27 mouse cellular contexts compared by ENCODE assay signal in genomic region chr12:8336601-8337285, GRCm38 (mm10). TPM values are rescaled to one million over a fixed set of nuclear protein-coding genes. Genes with fewer than 3 reads are reported as not detected.
DNase-seq lines count a peak whose midpoint lies in the region; ATAC-seq lines count a peak whose summit lies in the region.
"Had no signal": no experiment of that assay in that cellular context is flagged by ENCODE, and none has a peak within 500 bp of the region (broad histone marks: within the 10 kb centered on the region; RNA-seq: fewer than 3 reads in every experiment).

No protein-coding gene starts in this region.

- no peak overlapping the region for H3K4me2 ChIP-seq in forebrain, embryonic 14.5 days (ENCODE audit: low read length)
- H3K4me2 ChIP-seq in midbrain, embryonic 16.5 days (ENCODE audit: low read length) = no peak overlapping the region
- H3K4me2 ChIP-seq: embryonic facial prominence, embryonic 13.5 days; forebrain, embryonic 15.5 days; heart, embryonic 11.5 days; heart, embryonic 15.5 days; hindbrain, embryonic 13.5 days had no signal

- no peaks in the 10 kb centered on the region for H3K27me3 ChIP-seq in forebrain, embryonic 10.5 days (ENCODE audit: poor library complexity, severe bottlenecking)
- H3K27me3 ChIP-seq in forebrain, embryonic 14.5 days (replicated peaks; ENCODE audit: control insufficient read depth, insufficient read depth, low read length) = no peaks in the 10 kb centered on the region
- no peaks in the 10 kb centered on the region for H3K27me3 ChIP-seq in heart, embryonic 10.5 days (ENCODE audit: insufficient read depth, poor library complexity, severe bottlenecking)
- no peaks in the 10 kb centered on the region for H3K27me3 ChIP-seq in midbrain, embryonic 10.5 days (ENCODE audit: low read depth, poor library complexity, severe bottlenecking)
- H3K27me3 ChIP-seq in midbrain, embryonic 16.5 days (ENCODE audit: control insufficient read depth, insufficient read depth, low read depth, low read length) = no peaks in the 10 kb centered on the region
- H3K27me3 ChIP-seq: embryonic facial prominence, embryonic 13.5 days; forebrain, embryonic 15.5 days; heart, embryonic 15.5 days; hindbrain, embryonic 13.5 days had no signal

- H3K27ac ChIP-seq in forebrain, embryonic 10.5 days = peak overlapping the region; percentile 53; the same call in 1 of the 2 replicates
- no peak overlapping the region for H3K27ac ChIP-seq in forebrain, embryonic 14.5 days (ENCODE audit: low read depth, low read length)
- H3K27ac ChIP-seq in heart, embryonic 10.5 days = 0 out of 2 replicates have a peak overlapping the region, but pooled peaks have one; percentile 36
- peak overlapping the region; percentile 49; the same call in 1 of the 2 replicates for H3K27ac ChIP-seq in midbrain, embryonic 10.5 days (replicated peaks)
- no peak overlapping the region for H3K27ac ChIP-seq in midbrain, embryonic 16.5 days (ENCODE audit: low read length)
- H3K27ac ChIP-seq: embryonic facial prominence, embryonic 13.5 days; forebrain, embryonic 15.5 days; hindbrain, postnatal 0 days had no signal

- DNase-seq in forebrain, embryonic 10.5 days (ENCODE audit: extremely low spot score, low spot score) = no peak
- DNase-seq in forebrain, embryonic 14.5 days (ENCODE audit: low spot score) = no peak
- DNase-seq in heart, embryonic 10.5 days (ENCODE audit: low spot score) = no peak
- DNase-seq in heart, adult 8-10 months (ENCODE audit: low spot score) = no peak
- DNase-seq in kidney, adult 9 months = peak; percentile 65
- no peak for DNase-seq in kidney, postnatal 25 days
- DNase-seq in midbrain, embryonic 10.5 days (ENCODE audit: low spot score) = no peak
- DNase-seq: adrenal gland, adult 8-10 months; B cell, adult 2 months; cerebellum, adult 11 months; cerebellum, adult 8-10 months; cerebellum, postnatal 14 days; embryo, embryonic 11 days; gastrocnemius, postnatal 14 days had no signal

- WGBS in forebrain, embryonic 10.5 days = 89% methylated on average over 10 of the region's 10 CpGs
- 87% methylated on average over 10 of the region's 10 CpGs for WGBS in forebrain, embryonic 14.5 days
- WGBS in heart, embryonic 10.5 days = 89% methylated on average over 10 of the region's 10 CpGs
- WGBS in midbrain, embryonic 10.5 days = 89% methylated on average over 10 of the region's 10 CpGs
- WGBS in midbrain, embryonic 16.5 days = 87% methylated on average over 10 of the region's 10 CpGs

- no peak for ATAC-seq in forebrain, embryonic 14.5 days
- ATAC-seq in midbrain, embryonic 16.5 days = no peak
- ATAC-seq: CD4-positive, CD25-positive, alpha-beta regulatory T cell, adult 4 months; forebrain, embryonic 15.5 days had no signal

- peaks cover 40% of the 10 kb centered on the region for H3K36me3 ChIP-seq in forebrain, embryonic 10.5 days (replicated peaks)
- H3K36me3 ChIP-seq in forebrain, embryonic 14.5 days (ENCODE audit: control insufficient read depth, insufficient read depth, low read length) = peaks cover 23% of the 10 kb centered on the region
- peaks cover 25% of the 10 kb centered on the region for H3K36me3 ChIP-seq in heart, embryonic 10.5 days
- peaks cover 28% of the 10 kb centered on the region for H3K36me3 ChIP-seq in midbrain, embryonic 10.5 days
- peaks cover 13% of the 10 kb centered on the region; the same call in 1 of the 2 replicates for H3K36me3 ChIP-seq in midbrain, embryonic 16.5 days (ENCODE audit: control insufficient read depth, insufficient read depth, low read length)

- no peaks in the 10 kb centered on the region for H3K9me3 ChIP-seq in forebrain, embryonic 10.5 days
- no peaks in the 10 kb centered on the region for H3K9me3 ChIP-seq in forebrain, embryonic 14.5 days (replicated peaks; ENCODE audit: control insufficient read depth, low read length)
- no peaks in the 10 kb centered on the region for H3K9me3 ChIP-seq in heart, embryonic 10.5 days
- H3K9me3 ChIP-seq in midbrain, embryonic 10.5 days (replicated peaks) = no peaks in the 10 kb centered on the region
- no peaks in the 10 kb centered on the region for H3K9me3 ChIP-seq in midbrain, embryonic 16.5 days (replicated peaks; ENCODE audit: control insufficient read depth, low read length, poor library complexity, severe bottlenecking)
- H3K9me3 ChIP-seq: embryonic facial prominence, embryonic 13.5 days; forebrain, embryonic 15.5 days; G1E; heart, embryonic 15.5 days; hindbrain, embryonic 13.5 days had no signal

- no peak overlapping the region for H3K9ac ChIP-seq in forebrain, embryonic 14.5 days (ENCODE audit: low read length)
- no peak overlapping the region for H3K9ac ChIP-seq in midbrain, embryonic 16.5 days (ENCODE audit: low read depth, low read length)
- H3K9ac ChIP-seq: embryonic facial prominence, embryonic 13.5 days; forebrain, embryonic 15.5 days had no signal

- H3K4me3 ChIP-seq in forebrain, embryonic 10.5 days = no peak overlapping the region
- no peak overlapping the region for H3K4me3 ChIP-seq in forebrain, embryonic 14.5 days (ENCODE audit: low read depth, low read length)
- no peak overlapping the region for H3K4me3 ChIP-seq in heart, embryonic 10.5 days
- no peak overlapping the region for H3K4me3 ChIP-seq in midbrain, embryonic 10.5 days
- no peak overlapping the region for H3K4me3 ChIP-seq in midbrain, embryonic 16.5 days (ENCODE audit: low read depth, low read length)
- H3K4me3 ChIP-seq: embryonic facial prominence, embryonic 13.5 days; forebrain, embryonic 15.5 days; heart, embryonic 15.5 days; hindbrain, embryonic 13.5 days had no signal

- peaks cover 42% of the 10 kb centered on the region for H3K4me1 ChIP-seq in forebrain, embryonic 10.5 days
- H3K4me1 ChIP-seq in forebrain, embryonic 14.5 days (ENCODE audit: control insufficient read depth, insufficient read depth, low read length) = peaks cover 4% of the 10 kb centered on the region; the same call in 1 of the 2 replicates
- H3K4me1 ChIP-seq in heart, embryonic 10.5 days = peaks cover 55% of the 10 kb centered on the region
- peaks cover 55% of the 10 kb centered on the region for H3K4me1 ChIP-seq in midbrain, embryonic 10.5 days
- H3K4me1 ChIP-seq in midbrain, embryonic 16.5 days (ENCODE audit: control insufficient read depth, insufficient read depth, low read length) = no peaks in the 10 kb centered on the region; the same call in 1 of the 2 replicates

RNA-seq across cellular contexts. Expression of gene Hs1bp3, which starts 23.5 kb away (rescaled TPM):
- 15.3 and 17.8 TPM in 2 replicates for polyA plus RNA-seq in forebrain, embryonic 10.5 days (2016; fragmentation: Nextera tagmentation; extraction: Ambion mirVana)
- 8.3 and 8.4 TPM in 2 replicates for polyA plus RNA-seq in forebrain, embryonic 14.5 days (2014; fragmentation: Nextera tagmentation; extraction: Ambion mirVana)
- 15.2 and 19.8 TPM in 2 replicates for polyA plus RNA-seq in heart, embryonic 10.5 days (2016; fragmentation: Nextera tagmentation; extraction: Ambion mirVana)
- 10 to 100 TPM; 13.9 to 20.3 (median 17.1) TPM for total RNA-seq in heart, adult 8-10 months (2022)
- 14.9 and 15.8 TPM in 2 replicates for polyA plus RNA-seq in midbrain, embryonic 10.5 days (2016; fragmentation: Nextera tagmentation; extraction: Ambion mirVana)
- polyA plus RNA-seq in midbrain, embryonic 16.5 days (2015; fragmentation: Nextera tagmentation; extraction: Ambion mirVana) = 8.4 and 8.9 TPM in 2 replicates

RNA-seq across cellular contexts. Expression of gene Gdf7, which starts 35.0 kb away (rescaled TPM):
- 0.11 TPM in 1 of 2 replicates, not detected in the other for polyA plus RNA-seq in forebrain, embryonic 10.5 days (2016; fragmentation: Nextera tagmentation; extraction: Ambion mirVana)
- not detected in 2 replicates for polyA plus RNA-seq in forebrain, embryonic 14.5 days (2014; fragmentation: Nextera tagmentation; extraction: Ambion mirVana)
- polyA plus RNA-seq in heart, embryonic 10.5 days (2016; fragmentation: Nextera tagmentation; extraction: Ambion mirVana) = 0.10 and 0.13 TPM in 2 replicates
- under 1 TPM; 0.37 to 0.78 (median 0.38) TPM for total RNA-seq in heart, adult 8-10 months (2022)
- 0.19 and 0.48 TPM in 2 replicates for polyA plus RNA-seq in midbrain, embryonic 10.5 days (2016; fragmentation: Nextera tagmentation; extraction: Ambion mirVana)
- polyA plus RNA-seq in midbrain, embryonic 16.5 days (2015; fragmentation: Nextera tagmentation; extraction: Ambion mirVana) = 0.15 and 0.16 TPM in 2 replicates
- total RNA-seq: adrenal gland, postnatal 36 days; common myeloid progenitor, adult 5-6 weeks; G1E; gastrocnemius, postnatal 14 days; hematopoietic stem cell, adult 5-6 weeks had no signal
- polyA plus RNA-seq: CD4-positive, CD25-positive, alpha-beta regulatory T cell, adult 4 months; G1E; heart, embryonic 15.5 days; intestine, embryonic 14.5 days had no signal

Comparison
In these comparisons a context has a peak if more than half of its experiments do, and no peak if none do; other contexts are left out.
1. H3K27ac ChIP-seq: peak in forebrain, embryonic 10.5 days (single experiment), heart, embryonic 10.5 days (single experiment) and midbrain, embryonic 10.5 days (single experiment); none in forebrain, embryonic 14.5 days (single experiment) and midbrain, embryonic 16.5 days (single experiment).